Mouse (Mus musculus) spleen, postnatal 36 days (tissue): Measurements from ENCODE around the gene Ciart.
"Not testable (repeated sequence)": the region's sequence is repeated elsewhere in the genome, so short reads cannot be mapped to it uniquely, and the experiment has no call there.

Experiments
- DNase-seq, 2 experiments: peaks; one replicate each; pipeline ENCODE4 v3.0.0; 2022; ENCODE audit warnings: low spot score in 2 of 2, mixed read lengths in 1 of 2

The Ciart gene

DNA sequence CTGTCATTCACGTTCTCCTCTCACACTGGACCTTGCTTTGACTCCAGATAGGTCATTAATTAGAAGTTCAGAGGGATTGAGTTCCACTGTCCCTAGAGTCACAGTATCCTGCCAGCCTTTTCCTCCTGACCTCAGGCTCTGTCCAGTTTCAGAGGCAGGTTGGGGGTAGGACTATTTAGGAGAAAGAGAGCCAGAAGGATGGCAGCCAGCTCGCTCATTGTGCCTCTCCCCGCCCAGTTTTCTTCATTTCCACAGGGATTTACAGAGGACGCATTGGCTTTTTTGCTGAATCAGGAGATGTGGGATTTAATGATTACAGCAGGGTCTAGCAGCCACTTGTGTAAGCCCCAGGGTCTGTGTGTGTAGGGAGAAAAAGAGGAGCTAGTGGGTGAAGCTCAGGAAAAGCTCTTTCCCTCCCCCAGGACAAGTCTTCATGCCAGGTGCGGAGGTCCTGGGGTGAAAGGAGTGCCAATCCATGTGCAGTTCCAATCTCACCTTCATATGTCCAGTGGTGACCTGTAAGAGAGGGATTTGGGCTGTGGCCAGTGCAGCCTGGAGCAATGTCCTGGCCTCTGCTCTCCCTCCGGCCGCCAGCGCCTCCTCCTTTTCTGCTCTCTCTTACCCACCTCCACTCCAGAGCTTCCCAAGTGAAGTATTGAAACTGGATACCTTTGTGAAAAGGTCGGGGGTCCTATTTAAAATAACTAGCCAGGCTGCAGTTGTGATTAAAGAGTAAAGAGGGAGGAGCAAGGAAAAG lies 19.7 kb upstream of the Ciart start:
- DNase-seq = no peak

DNA sequence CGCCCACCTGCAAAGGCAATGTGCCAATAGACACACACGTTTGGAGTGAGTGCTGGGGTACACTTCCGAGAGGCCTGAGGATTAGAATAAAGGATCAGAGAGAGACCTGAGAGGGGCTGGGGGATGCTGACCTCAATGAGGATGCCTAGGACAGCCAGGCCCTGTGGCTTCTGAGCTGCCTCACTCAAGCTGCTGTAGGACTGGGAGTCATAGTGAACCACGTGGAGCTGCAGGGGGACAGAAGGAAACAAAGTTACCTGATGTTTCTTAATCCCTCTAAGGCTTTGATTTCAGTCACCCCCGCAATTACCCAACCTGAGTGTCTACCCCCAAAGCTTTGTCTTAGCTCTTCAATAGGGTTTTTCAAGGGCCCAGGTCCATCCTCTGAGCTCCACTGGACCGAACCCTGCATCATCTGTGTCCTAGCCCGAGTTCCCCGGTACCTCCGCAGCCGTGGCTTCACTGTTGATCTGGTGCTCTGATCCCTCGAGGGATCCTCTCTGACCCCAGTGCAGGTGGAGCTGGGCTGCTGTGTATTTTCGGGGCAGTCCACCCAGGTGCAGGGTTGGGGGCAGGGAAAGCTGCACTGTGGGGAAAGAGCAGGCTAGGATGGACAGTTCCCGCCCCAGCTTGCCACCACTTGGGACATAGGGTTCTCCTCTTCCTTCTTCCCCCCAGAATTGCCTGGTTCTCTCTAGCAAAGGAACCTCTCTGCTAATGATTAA lies 17.9 kb upstream of the Ciart start:
- DNase-seq = no peak

DNA sequence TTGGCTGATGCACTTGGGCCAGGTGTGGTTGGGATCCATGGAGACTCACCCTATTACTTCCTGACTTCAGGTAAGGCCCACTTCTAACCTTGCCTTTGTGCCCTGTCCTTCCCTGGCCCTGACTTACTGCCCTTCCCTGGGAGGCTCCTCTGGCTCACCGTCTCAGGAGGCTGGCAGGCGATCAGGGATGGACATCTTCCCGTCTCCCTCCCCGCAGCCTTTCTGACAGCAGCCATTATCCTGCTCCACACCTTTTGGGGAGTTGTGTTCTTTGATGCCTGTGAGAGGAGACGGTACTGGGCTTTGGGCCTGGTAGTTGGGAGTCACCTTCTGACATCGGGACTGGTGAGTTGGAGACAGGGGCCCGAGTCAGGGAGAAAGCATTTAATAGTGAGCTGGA lies 13.4 kb upstream of the Ciart start:
- DNase-seq = not testable (repeated sequence)

DNA sequence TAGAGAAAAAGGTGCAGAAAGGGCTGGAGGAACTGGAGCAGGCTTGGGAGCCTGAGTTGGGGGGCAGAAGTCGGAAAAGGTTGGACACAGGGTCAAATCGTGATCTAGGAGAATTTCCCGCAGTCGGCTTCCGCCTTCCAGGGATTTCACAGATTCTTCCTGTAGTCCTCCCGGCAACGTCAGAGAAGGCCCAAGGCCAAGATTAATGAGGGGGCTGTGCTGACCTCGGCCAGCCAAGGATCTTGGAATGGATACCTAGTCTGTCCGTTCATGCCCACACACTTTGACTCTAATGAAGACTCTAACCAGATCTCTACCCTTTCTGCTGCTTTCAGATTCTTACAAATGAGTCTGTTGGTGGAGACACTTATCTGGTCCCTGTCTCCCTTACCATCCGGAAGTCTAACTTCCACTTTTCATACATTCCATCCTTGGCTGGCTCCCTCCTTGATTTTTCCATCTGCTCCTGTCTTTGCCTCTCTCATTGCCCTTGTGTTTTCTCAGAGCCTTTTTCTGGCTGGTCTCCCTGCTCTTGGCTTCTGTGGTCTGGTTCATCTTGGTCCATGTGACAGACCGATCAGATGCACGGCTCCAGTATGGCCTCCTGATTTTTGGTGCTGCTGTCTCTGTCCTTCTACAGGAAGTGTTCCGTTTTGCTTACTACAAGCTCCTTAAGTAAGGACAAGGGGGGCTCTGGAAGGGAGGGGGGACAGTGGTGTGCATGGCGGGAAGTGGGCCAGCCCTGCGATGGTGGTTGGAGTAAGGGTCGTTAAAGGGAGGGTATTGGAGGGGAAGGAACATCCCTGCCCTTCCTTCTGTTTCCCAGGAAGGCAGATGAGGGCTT lies 12.5 kb upstream of the Ciart start:
- DNase-seq = peak in 1 of 2 experiments; percentile 29

DNA sequence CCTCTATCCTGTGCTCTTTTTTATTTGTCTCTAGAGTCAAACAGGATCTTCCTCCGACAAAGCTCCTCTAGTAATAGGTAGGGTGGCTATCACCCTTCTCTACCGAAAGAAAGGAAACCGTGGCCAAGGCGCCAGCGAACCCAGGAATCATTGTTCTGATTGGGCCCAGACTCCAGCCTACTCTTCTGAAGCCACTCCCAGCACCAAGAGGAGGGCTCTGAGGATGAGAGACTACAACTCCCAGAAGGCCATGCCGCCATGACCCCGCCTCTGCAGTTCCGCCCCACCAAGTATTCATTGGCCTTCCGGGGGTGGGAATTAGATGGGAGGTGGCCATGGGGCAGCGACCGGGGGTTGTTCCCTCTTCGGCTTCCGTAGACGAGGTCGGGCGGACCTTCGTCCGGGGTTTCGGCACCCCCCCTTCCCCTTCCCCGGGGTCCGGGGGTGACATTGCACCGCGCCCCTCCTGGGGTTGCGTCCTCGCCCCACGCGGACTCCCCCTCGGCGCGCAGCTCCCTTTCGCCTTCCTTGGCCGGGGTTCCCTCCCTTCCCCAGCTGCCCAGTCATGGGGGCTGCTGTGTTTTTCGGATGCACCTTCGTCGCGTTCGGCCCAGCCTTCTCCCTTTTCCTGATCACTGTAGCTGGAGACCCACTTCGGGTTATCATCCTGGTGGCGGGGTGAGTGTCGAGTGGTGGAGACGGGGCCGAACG lies 11.7 kb upstream of the Ciart start, which contains the start of gene Aph1a:
Aph1a (plus strand) TSS at position 364 of the 711 bp plus-strand sequence.
- peak; percentile 98 for DNase-seq

DNA sequence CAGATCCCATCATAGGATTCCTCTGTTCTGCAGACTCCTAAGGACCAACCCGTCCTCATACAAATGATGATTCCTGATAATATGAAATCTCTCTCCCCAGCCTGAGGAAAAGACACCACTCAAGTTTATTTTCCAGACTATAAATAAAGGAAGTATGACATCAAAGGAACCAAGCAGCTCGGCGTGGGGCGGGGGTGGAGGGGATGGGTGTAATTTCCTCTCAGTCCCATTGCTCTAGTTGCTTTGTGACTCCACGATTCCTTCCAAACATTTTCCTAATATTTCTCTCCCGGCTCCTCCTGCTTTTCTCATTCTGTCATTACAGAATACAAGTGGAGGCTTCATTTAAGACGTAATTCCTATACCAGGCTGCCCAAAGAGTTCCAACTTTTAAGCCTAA lies 11.1 kb upstream of the Ciart start:
- peak in 1 of 2 experiments; percentile 32 for DNase-seq

DNA sequence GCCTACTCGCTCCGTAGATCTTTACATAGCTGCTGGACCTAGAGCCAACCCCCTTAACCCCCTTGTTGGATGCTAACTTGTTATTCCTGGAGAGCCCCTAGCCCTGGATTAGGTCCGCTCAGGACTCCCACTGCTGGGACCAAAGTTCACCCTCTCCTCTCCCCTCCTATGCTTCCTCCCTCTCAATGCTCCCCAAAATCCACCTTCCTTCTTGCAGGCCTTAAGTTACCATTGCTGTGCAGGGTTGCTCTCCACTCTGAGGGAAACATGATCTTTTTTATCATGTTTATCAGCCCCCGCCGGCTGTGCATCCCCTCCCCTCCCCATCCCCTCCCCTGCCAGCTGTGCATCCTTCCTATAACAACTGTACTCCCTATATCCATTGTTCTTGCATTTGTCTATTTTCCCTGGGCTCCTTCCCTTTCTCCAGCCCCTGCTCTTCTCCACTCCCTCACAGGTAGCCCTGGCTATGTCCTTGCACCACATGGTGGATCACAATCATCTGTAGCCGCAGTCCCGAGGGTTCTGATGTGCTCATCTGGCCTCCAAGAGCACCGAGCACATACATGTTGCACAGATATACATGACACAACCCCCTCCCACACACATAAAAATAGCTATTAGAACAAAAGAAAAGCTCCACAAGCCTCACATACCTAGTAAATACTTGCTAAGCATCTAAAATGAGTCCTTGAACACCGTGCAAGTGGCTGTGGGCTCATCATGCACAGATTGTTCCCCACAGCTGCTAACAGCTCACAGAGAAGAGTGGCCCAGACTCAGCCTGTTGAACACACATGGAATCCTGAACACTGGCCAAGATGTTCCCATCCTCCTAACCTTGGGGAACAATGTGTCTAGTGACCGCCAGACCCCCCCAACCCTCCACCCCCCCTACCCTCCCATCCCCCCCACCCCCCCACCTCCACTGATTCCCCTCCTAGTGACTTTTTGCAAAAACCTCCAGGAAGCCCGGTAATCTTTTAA lies 10.3 kb upstream of the Ciart start:
- DNase-seq = no peak

DNA sequence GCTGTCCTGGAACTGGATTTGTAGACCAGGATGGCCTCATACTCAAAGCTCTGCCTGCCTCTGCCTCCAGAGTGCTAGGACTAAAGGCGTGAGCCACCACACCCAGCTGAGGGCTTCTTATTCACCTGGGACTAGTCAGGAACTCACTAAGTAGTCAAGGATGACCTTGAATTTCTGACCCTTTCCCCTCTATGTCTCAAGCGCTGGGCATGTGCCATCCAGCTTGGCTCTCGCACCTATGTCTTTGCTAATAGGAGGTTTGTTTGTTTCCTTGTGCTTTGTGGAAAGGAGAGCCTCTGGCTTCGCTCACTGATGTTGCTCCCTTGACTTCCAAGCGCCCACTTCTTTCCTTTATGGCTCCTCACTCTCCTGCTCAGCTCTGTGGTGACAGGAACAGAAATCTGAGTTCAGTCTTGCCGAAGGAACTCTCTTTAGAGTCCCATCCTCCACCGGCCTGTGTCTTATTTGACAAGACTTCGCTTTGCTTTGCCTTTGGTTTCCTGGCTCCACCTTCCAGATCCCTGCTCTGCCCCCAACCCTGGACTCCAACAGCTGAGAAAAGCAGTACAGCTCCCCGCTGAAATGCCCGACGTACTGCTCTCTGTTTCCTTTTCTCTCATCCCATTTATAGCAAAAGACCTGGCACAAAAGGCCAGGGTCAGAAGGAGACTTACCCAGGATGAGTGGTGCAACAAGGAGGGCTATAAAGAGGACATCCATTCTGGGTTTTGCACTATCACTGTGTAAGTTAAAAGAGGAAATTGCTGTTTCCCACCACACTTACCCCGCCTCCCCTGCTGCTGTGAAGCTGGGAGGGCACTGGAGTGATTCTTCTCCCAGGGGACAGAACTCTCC lies 9.4 kb upstream of the Ciart start, which contains the start of gene BC028528:
BC028528 (minus strand) TSS at position 795 of the 855 bp plus-strand sequence.
- peak; percentile 84 to 86 for DNase-seq

DNA sequence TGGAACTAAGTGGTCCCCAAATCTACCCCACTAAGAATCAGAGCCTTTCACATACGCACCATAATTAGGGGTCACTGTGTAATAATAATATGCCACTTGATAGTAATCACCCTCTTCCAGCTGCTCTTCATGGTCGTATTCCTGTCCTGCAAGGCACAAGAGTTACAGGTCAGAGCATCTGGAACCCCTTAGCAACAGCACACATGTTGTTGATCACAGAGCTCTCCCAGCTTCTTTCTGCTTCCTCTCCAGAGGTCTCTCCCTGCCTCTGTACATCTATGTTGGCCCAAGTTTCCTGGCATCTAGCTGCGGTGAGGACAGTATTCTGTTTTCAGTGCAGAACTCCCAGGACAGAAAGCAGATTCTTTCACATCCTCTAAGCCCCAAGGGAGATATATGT lies 7.6 kb upstream of the Ciart start:
- no peak for DNase-seq

DNA sequence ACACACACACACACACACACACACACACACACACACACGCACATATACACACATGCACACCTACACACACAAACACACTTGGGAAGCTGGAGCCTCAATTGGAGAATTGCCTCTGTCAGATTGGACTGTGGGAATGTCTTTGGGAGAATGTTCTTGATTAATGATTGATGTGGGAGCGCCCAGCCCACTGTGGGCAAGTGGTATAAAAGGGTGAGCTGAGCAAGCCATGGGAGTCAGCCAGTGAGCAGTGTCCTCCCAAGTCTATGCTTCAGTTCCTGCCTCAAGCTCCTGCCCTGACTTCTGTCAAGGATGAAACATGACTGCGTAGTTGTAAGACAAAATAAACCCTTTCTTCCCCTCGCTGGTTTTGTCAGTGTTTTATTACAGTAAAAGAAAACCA lies 5.5 kb upstream of the Ciart start:
- no peak for DNase-seq

DNA sequence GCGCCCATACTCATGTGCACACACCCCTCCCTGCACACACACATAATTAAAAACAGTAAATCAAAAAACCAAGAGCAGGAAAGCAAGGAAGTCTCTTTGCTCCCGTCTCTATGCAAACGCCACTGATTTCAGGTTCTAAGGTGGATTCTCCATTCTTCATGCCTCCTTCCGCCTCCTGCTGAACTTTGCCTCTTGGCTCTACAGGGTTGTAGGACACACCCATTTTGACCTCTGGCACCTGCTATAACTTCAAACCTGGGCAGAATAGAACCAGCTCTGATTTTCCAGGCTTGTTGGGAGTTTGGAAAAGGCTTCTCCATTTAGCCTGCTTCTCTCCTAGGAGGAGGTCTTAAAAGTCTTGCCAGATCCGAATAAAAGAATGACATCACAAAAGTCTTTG lies 2.3 kb upstream of the Ciart start:
- no peak for DNase-seq

DNA sequence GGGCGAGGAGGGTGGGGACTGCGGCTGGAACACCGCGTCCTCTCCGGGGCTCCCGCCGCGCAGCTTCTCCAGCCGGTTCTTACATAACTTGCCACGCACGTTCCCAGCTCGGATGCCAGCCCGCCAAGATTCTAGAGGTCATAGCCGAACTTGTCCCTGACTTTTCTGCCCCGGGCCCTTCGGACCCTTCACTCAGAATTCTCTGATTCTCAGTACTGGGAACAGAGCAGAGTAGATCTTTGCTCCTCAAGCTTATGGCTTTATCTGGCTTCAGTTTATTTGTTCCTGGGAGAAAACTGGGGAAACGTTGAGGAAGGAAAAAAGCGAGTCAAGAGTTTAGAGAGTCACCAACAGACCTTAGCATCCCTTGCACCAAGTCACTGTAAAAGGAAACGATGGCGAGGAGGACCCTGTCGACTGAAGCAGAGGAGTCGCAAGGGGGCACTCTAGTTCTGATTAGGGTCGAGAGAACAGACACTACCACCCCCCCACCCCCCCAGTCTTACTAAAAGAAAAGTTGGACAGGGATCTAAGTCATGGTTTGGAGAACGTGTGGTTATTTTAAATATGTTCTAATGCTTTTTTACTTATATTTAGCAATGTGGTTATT lies 870 bp upstream of the Ciart start:
- peak; percentile 67 to 75 for DNase-seq

DNA sequence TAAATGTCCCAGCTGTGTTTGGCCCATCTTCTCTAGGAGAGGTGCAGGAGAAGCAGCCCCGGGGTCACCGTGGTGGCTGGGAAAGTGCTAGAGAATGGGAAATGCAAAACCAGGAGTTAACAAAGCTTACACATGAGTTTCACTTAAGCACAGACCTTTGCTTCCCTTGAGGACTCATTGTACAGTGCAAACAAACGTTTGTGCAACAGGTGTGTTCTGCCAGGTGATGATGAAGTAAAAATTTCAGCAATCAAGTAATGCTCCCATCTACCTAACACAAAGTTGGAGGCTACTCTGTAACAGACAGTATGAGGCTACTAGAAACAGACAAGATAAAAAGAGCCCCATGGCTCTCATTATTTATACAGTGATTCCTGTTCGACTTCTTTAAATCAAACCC lies 3.0 kb downstream of the Ciart start:
- DNase-seq = no peak

DNA sequence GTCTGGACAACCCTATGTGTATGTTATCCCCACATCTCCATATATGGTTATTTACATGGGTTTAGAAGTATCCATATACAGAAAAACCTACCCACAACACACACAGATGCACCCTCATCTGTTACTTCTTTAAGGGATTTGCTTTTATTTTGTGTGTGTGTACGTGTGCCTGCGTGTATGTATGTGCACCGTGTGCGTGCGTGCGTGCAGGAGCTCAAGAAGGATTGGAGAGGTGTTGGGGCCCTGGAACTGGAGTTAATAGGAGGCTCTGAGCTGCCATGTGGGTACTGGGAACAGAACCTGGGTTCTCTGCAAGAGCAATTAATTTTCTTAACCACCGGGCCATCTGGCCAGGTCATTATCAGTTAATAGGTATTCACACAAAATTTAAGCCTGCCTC lies 10.0 kb downstream of the Ciart start:
- no peak for DNase-seq

DNA sequence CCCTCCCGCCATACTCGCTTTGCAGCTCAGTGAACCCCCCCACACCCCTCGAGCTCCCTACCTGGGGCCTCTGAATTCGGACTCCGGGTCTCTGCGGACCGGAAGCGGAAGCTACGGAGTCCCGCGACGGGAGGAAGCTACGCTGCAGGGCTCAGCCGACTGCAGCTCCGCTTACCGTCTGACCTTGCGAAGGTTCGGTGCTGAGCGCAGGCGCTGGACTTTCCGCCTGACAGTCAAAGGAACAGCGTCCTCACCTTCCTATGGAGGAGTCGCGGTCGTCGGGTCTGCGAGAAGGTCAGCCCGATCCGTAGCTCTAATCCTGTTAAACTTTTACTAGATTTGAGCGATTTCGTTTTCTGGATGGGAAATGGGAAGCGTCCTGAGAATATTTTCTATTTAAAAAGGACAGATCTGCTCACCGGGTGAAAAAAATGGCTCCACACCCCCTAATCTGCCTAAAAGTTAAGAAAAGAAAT lies 10.6 kb downstream of the Ciart start, which contains the start of gene Mrps21:
Mrps21 (minus strand) TSS at position 128 of the 476 bp plus-strand sequence.
- DNase-seq = peak; percentile 87 to 88

DNA sequence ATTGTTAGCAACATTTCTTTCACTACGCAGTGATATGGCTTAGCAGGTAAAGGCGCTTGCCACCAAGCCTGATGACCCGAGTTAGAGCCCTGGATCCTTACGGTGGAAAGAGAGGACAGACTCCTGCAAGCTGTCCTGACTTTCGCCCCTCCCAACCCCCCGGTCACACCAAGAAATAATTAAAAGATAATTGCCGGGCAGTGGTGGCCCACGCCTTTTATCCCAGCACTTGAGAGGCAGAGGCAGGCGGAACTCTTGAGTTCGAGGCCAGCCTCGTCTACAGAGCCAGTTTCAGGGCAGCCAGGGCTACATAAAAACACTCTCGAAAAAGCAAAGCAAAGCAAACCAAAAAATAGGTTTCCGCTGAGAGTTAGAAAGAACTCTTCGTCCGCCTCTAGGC lies 11.1 kb downstream of the Ciart start:
- no peak for DNase-seq

DNA sequence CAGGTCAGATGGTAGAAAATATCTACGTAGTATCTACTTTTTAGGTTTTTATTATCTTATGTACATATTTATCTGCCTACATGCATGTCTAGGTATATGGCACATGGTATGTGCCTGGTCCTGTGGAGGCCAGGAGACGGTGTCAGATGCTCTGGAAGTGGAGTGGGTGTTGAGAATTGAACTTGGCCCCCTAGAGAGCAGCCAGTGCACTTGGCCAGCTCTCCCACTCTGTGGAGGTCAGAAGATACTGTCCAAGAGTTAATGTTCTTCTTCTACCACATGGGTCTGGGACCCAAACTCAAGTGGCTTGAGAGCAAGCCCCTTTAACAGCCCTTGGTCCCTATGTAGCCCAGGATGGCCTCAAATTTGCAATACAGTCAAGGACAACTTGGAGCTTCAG lies 14.6 kb downstream of the Ciart start:
- DNase-seq = no peak

DNA sequence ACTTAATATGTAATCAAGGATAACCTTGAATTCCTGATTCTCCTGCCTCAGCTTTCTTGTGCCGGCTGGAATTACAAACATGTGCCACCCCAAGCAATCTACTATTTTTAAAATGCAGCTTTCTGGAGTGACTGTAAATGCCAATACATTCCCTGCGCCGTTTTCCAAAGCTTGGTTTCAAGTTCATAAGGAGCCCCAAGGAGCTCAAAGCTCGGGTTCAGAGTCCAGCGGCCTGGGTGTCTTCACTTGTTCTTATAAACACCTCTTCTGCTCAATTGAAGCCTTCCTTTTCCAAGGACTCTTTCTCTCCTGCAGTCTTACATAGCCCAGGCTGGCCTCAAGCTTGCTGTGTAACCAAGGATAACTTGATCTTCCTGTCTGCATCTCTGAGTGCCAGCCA lies 16.0 kb downstream of the Ciart start:
- DNase-seq = no peak

DNA sequence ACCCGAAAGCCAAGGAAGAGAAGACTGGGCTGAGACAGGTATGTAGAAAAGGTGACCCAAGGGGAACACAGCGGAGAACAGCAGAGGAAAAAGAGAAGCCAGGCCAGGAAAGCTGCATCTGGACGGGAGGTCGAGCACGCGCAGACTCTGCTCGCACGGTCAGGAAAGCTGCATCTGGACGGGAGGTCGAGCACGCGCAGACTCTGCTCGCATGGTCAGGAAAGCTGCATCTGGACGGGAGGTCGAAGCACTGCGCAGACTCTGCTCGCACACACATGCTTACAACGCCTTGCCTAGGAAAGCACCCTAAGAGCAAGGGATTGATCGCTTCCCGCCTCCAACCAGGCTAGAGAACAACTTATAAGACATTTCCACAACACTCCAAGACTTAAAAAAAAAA lies 16.5 kb downstream of the Ciart start:
- no peak for DNase-seq
